Mouse (Mus musculus) spleen, postnatal 4 days (tissue): ENCODE measurements around the gene Gm12258.

ENCODE experiments used
- DNase-seq, 2 experiments: peaks; one replicate each; pipeline ENCODE4 v3.0.0; 2022; ENCODE audit warnings: low spot score in 2 of 2

Gene Gm12258

GRCm38 (mm10) chr11:58901080-58901479, 54.1 kb downstream of the Gm12258 start:
- peak in 1 of 2 experiments; percentile 48 for DNase-seq

- DNase-seq = peak; percentile 98 to 99
These were observed 56.8 kb downstream of the Gm12258 start, which contains the start of gene Zfp39 for GRCm38 (mm10) chr11:58903511-58904409. TSS of gene Zfp39 (minus strand) at chr11:58904225.

GRCm38 (mm10) chr11:58904410-58904718, 57.4 kb downstream of the Gm12258 start:
- DNase-seq = no peak

- peak in 1 of 2 experiments; percentile 32 for DNase-seq
These were observed 57.9 kb downstream of the Gm12258 start for GRCm38 (mm10) chr11:58904838-58905237.
